Mouse (Mus musculus) stomach, embryonic 14.5 days (tissue): ENCODE results near the gene Ccdc194. TPM values are rescaled to one million over a fixed set of nuclear protein-coding genes. Genes with fewer than 3 reads are reported as not detected.

ENCODE experiments used
- ATAC-seq: fragments of 200-750 bp; cut with Nextera tagmentation; 2 replicates; pipeline ENCODE4 v1.8.0; 2017; ENCODE audit warnings: low read depth, moderate TSS enrichment; ENCODE audit not compliant: insufficient number of reproducible peaks, insufficient read depth, low FRiP score
- H3K27ac ChIP-seq: fragments of 300-500 bp; sonication (generic); 2 replicates; pipeline ENCODE4 v1.5.1; 2014; ENCODE audit warnings: mild to moderate bottlenecking, low read length, moderate library complexity, mixed read lengths
- H3K27me3 ChIP-seq: fragments of 300-500 bp; sonication (generic); 2 replicates; pipeline ENCODE4 v1.6.1; 2014; ENCODE audit warnings: low read length, control low read depth, mixed read lengths; ENCODE audit not compliant: control insufficient read depth, insufficient read depth
- H3K36me3 ChIP-seq: fragments of 300-500 bp; sonication (generic); 2 replicates; pipeline ENCODE4 v1.6.1; 2014; ENCODE audit warnings: mild to moderate bottlenecking, control low read depth, low read length, moderate library complexity, mixed read lengths; ENCODE audit not compliant: control insufficient read depth, insufficient read depth
- H3K4me1 ChIP-seq: fragments of 300-500 bp; sonication (generic); 2 replicates; pipeline ENCODE4 v1.6.1; 2014; ENCODE audit warnings: low read length, control low read depth, mixed read lengths; ENCODE audit not compliant: control insufficient read depth, insufficient read depth
- H3K4me2 ChIP-seq: fragments of 300-500 bp; sonication (generic); replicated peaks from 2 replicates; pipeline ENCODE4 v1.6.1; 2014; ENCODE audit warnings: low read depth, low read length, control low read depth
- H3K4me3 ChIP-seq: fragments of 300-500 bp; sonication (generic); 2 replicates; pipeline ENCODE4 v1.5.1; 2014; ENCODE audit warnings: low read depth, low read length, control low read depth
- H3K9ac ChIP-seq: fragments of 300-500 bp; sonication (generic); replicated peaks from 2 replicates; pipeline ENCODE4 v1.6.1; 2014; ENCODE audit warnings: low read depth, mild to moderate bottlenecking, control low read depth, low read length, moderate library complexity, mixed read lengths
- H3K9me3 ChIP-seq: fragments of 300-500 bp; sonication (generic); 2 replicates; pipeline ENCODE4 v1.6.1; 2016; ENCODE audit warnings: low read depth, low read length, control low read depth; ENCODE audit not compliant: control insufficient read depth
- WGBS: fragments of 180-500 bp; shearing (Covaris S2); extraction: QIAGEN DNeasy Blood & Tissue Kit; methylation state at CpG from one replicate; pipeline ENCODE4 v1.1.7; 2014; 5-methylcytosine and 5-hydroxymethylcytosine counted together
- polyA plus RNA-seq: library from polyadenylated mRNA; unstranded; fragments of >200 nt; fragmentation: Nextera tagmentation; extraction: Ambion mirVana; gene quantifications from 2 replicates; pipeline ENCODE4 v1.2.1, GENCODE M21; 2014

Ccdc194 gene
- polyA plus RNA-seq, 1 experiment from 2014 or later: 0.58 TPM

- no peaks in the 10 kb centered on the region for H3K4me1 ChIP-seq
- H3K9ac ChIP-seq: no peak overlapping the region
- ATAC-seq: no peak
- WGBS: 72% methylated on average over 15 of the region's 15 CpGs
- no peaks in the 10 kb centered on the region for H3K36me3 ChIP-seq
- H3K4me3 ChIP-seq: no peak overlapping the region
- H3K27me3 ChIP-seq: peaks cover 2% of the 10 kb centered on the region
- H3K27ac ChIP-seq: no peak overlapping the region
- H3K9me3 ChIP-seq: no peaks in the 10 kb centered on the region
- H3K4me2 ChIP-seq: no peak overlapping the region
Measured at GRCm38 (mm10) chr8:71513018-71513754, 12.3 kb downstream of the Ccdc194 start.

- Histone ChIP-seq H3K27me3 (peaks cover 16% of the 10 kb centered on the region), H3K9me3 (no peaks in the 10 kb centered on the region), H3K27ac (no peak within 1 kb of the TSS), H3K4me2 (no peak within 1 kb of the TSS), H3K9ac (no peak within 1 kb of the TSS), H3K36me3 (no peaks in the 10 kb centered on the region), H3K4me3 (peak within 1 kb of the TSS; percentile 8; the same call in 1 of the 2 replicates), H3K4me1 (no peaks in the 10 kb centered on the region)
- no peak for ATAC-seq
- 26% methylated on average over 14 of the region's 14 CpGs for WGBS
Measured at GRCm38 (mm10) chr8:71511644-71512043, 13.9 kb downstream of the Ccdc194 start, which contains the start of gene Plvap. Gene Plvap (minus strand): TSS chr8:71511752.

- Histone ChIP-seq H3K36me3 (no peaks in the 10 kb centered on the region), H3K9me3 (no peaks in the 10 kb centered on the region), H3K4me2 (0 out of 2 replicates have a peak overlapping the region, but pooled peaks have one; percentile 20), H3K27me3 (peaks cover 22% of the 10 kb centered on the region), H3K9ac (no peak overlapping the region), H3K4me3 (no peak overlapping the region), H3K27ac (no peak overlapping the region), H3K4me1 (no peaks in the 10 kb centered on the region)
- no peak for ATAC-seq
- WGBS: 71% methylated on average over 2 of the region's 2 CpGs
Measured at GRCm38 (mm10) chr8:71509316-71509715, 16.2 kb downstream of the Ccdc194 start.

DNA sequence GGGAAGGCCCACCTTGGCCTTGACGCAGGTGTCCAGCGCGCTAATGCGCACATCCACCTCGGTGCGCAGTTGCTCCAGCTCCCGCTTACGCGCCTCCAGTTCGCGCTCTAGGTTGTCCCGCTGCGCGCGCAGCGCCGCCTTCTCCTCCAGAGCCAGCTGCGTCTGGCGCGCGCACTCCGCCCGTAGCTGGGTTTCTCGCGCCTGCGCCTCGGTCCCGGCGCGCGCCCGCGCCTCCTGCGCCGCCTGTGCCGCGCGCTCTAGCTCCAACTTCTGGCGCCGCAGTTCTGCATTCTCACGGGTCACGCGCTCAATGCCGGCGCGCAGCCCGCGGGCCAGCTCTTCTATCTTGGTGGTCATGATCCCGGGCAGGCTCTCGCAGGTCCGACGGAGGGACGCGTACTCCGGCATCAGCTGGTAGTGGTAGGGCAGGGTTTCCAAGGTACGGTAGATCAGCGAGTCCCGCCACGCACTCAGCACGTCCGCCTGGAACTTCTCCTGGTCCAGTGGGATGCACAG is 17.9 kb downstream of the Ccdc194 start:
- H3K9ac ChIP-seq: 0 out of 2 replicates have a peak overlapping the region, but pooled peaks have one; percentile 11

DNA sequence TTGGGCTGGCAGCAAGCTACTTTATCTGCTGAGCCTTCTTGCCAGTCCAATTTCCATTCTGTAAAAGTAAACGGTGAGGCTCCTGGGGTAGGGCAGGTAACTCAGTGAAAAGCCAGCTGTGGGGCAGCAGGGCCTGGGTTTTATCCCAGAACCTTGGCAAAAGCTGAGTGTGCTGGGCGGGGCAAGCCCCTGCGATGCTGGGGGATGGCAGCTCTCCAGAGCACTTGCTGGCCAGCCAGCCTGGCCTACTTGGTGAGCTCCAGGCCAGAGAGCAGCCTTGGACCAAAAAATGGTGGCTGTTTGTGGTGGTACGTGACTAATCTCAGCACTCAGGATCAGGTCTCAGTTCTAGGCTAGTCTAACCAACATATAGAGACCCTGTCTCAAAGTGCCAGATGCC is 19.5 kb downstream of the Ccdc194 start:
- Histone ChIP-seq H3K4me3 (no peak overlapping the region), H3K9ac (no peak overlapping the region), H3K4me1 (no peaks in the 10 kb centered on the region), H3K9me3 (no peaks in the 10 kb centered on the region), H3K36me3 (no peaks in the 10 kb centered on the region), H3K27me3 (peaks cover 22% of the 10 kb centered on the region), H3K27ac (no peak overlapping the region), H3K4me2 (no peak overlapping the region)
- ATAC-seq: no peak
- 75% methylated on average over 4 of the region's 4 CpGs for WGBS

More for the DNA sequence above, 17.9 kb downstream of the Ccdc194 start:
- Histone ChIP-seq H3K4me3 (peak overlapping the region; percentile 40), H3K36me3 (no peaks in the 10 kb centered on the region), H3K4me1 (no peaks in the 10 kb centered on the region), H3K9me3 (no peaks in the 10 kb centered on the region), H3K4me2 (peak overlapping the region; percentile 61), H3K27ac (no peak overlapping the region), H3K27me3 (peaks cover 22% of the 10 kb centered on the region)
- WGBS: under 1% methylated on average over 61 of the region's 61 CpGs
- peak; percentile 74; the same call in 1 of the 2 replicates for ATAC-seq

DNA sequence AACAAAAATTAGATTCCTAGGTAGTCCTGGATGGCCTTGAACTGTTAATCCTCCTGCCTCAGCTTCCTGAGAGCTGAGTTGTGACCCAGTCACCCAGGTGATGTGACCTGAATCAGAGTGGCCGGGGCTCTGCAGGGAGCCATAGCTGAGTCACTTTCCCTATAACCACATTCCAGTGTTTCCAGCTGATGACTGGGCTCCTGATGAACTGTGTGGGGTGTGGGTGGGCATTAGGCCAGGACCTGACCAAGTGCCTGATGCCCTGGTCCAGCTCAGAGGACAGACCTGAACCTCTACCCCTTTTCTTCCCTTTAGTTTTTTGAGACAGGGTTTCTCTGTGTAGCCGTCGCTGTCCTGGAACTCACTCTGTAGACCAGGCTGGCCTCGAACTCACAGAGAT is 20.2 kb downstream of the Ccdc194 start:
- ATAC-seq: no peak
- no peak overlapping the region for H3K4me3 ChIP-seq
- peaks cover 22% of the 10 kb centered on the region for H3K27me3 ChIP-seq
- no peaks in the 10 kb centered on the region for H3K4me1 ChIP-seq
- no peak overlapping the region for H3K4me2 ChIP-seq
- H3K9me3 ChIP-seq: no peaks in the 10 kb centered on the region
- 93% methylated on average over 4 of the region's 4 CpGs for WGBS
- H3K36me3 ChIP-seq: no peaks in the 10 kb centered on the region
- H3K27ac ChIP-seq: no peak overlapping the region
- H3K9ac ChIP-seq: no peak overlapping the region

- H3K36me3 ChIP-seq: no peaks in the 10 kb centered on the region
- peaks cover 20% of the 10 kb centered on the region for H3K27me3 ChIP-seq
- no peak overlapping the region for H3K27ac ChIP-seq
- H3K4me2 ChIP-seq: no peak overlapping the region
- WGBS: 82% methylated on average over 4 of the region's 4 CpGs
- H3K4me1 ChIP-seq: no peaks in the 10 kb centered on the region
- no peaks in the 10 kb centered on the region for H3K9me3 ChIP-seq
- no peak overlapping the region for H3K4me3 ChIP-seq
- ATAC-seq: no peak
- H3K9ac ChIP-seq: no peak overlapping the region
Measured at GRCm38 (mm10) chr8:71504349-71504748, 21.2 kb downstream of the Ccdc194 start.

- peak overlapping the region; percentile 29; the same call in 1 of the 2 replicates for H3K27ac ChIP-seq
- no peaks in the 10 kb centered on the region for H3K27me3 ChIP-seq
- H3K4me1 ChIP-seq: peaks cover 20% of the 10 kb centered on the region
- H3K9me3 ChIP-seq: no peaks in the 10 kb centered on the region
- no peak for ATAC-seq
- H3K4me3 ChIP-seq: no peak overlapping the region
- H3K4me2 ChIP-seq: no peak overlapping the region
- peaks cover 3% of the 10 kb centered on the region; the same call in 1 of the 2 replicates for H3K36me3 ChIP-seq
- WGBS: 21% methylated on average over 16 of the region's 16 CpGs
- H3K9ac ChIP-seq: no peak overlapping the region
Measured at GRCm38 (mm10) chr8:71498816-71499690, 26.5 kb downstream of the Ccdc194 start.
